Mouse (Mus musculus): ENCODE data around the gene Vtn.

DNA sequence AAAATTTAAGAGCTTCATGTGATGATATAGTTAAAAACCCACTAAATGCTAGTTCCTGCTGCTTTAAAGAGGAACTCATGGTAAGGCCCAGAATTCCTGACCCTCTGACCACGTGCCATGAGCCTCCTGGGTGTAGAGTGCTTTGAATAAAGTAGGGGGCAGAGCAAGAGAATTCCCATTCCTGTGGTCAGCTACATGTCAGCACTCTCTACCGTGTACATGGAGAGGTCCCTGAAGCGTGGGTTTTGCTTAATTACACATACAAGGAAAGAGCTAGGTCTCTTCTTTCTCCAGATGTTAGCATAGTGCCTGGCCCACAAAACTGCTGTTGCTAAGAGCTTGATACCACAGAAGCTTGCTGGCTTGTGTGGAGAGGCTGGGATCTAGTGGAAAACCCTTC is 6.5 kb downstream of the Vtn start:
- no peak for TF ChIP-seq CTCF (IDR thresholded peaks at IDR 0.05; ENCODE audit: borderline replicate concordance, insufficient read depth, low read length)
- no peak for TF ChIP-seq POLR2A (IDR thresholded peaks at IDR 0.05; ENCODE audit: low read depth, low read length)
